Mouse (Mus musculus) thymus, adult 2 months (tissue): ENCODE measurements around the gene Ccdc12. TPM values are rescaled to one million over a fixed set of nuclear protein-coding genes. Genes with fewer than 3 reads are reported as not detected.

ENCODE experiments used
- DNase-seq: peaks from one replicate; pipeline ENCODE4 v3.0.0; 2021
- H3K27ac ChIP-seq: fragments of 200-500 bp; 2 replicates; pipeline ENCODE4 v1.5.1; 2012; ENCODE audit warnings: low read length, control low read depth; ENCODE audit not compliant: control insufficient read depth, insufficient read depth
- H3K27me3 ChIP-seq: fragments of 200-500 bp; 2 replicates; pipeline ENCODE4 v1.6.1; 2012; ENCODE audit warnings: mild to moderate bottlenecking, low read length, moderate library complexity, mixed read lengths; ENCODE audit not compliant: control insufficient read depth, insufficient read depth
- H3K36me3 ChIP-seq: fragments of 200-500 bp; 2 replicates; pipeline ENCODE4 v1.6.1; 2012; ENCODE audit warnings: mild to moderate bottlenecking, low read length, moderate library complexity; ENCODE audit not compliant: control insufficient read depth, insufficient read depth
- H3K4me1 ChIP-seq: fragments of 200-500 bp; replicated peaks from 2 replicates; pipeline ENCODE4 v1.6.1; 2012; ENCODE audit warnings: low read length; ENCODE audit not compliant: control insufficient read depth, insufficient read depth
- H3K4me3 ChIP-seq: fragments of 200-500 bp; 2 replicates; pipeline ENCODE4 v1.5.1; 2012; ENCODE audit warnings: mild to moderate bottlenecking, low read length, control low read depth, moderate library complexity; ENCODE audit not compliant: control insufficient read depth, insufficient read depth
- CTCF ChIP-seq: fragments of 200-500 bp; IDR thresholded peaks from 2 replicates; pipeline ENCODE4 v1.5.1; 2012; ENCODE audit warnings: mild to moderate bottlenecking, control low read depth, low read length, moderate library complexity, borderline replicate concordance; ENCODE audit not compliant: control insufficient read depth, poor library complexity, insufficient read depth; ENCODE audit errors: extremely low read depth
- POLR2A ChIP-seq: fragments of 200-500 bp; IDR thresholded peaks from 2 replicates; pipeline ENCODE4 v1.6.1; 2012; ENCODE audit warnings: mild to moderate bottlenecking, low read length, control low read depth, moderate library complexity; ENCODE audit not compliant: control insufficient read depth, poor library complexity, insufficient read depth; ENCODE audit errors: extremely low read depth
- WGBS: fragments of 180-500 bp; shearing (Covaris S2); methylation state at CpG from one replicate; pipeline ENCODE4 v1.1.7; 2018; 5-methylcytosine and 5-hydroxymethylcytosine counted together
- polyA plus RNA-seq: library from polyadenylated mRNA; depleted of rRNA; stranded (reverse); fragments of >200 nt; gene quantifications from 2 replicates; pipeline ENCODE4 v1.2.3, GENCODE M21; 2012

Ccdc12 gene
- polyA plus RNA-seq, 1 experiment: 152 TPM

DNA sequence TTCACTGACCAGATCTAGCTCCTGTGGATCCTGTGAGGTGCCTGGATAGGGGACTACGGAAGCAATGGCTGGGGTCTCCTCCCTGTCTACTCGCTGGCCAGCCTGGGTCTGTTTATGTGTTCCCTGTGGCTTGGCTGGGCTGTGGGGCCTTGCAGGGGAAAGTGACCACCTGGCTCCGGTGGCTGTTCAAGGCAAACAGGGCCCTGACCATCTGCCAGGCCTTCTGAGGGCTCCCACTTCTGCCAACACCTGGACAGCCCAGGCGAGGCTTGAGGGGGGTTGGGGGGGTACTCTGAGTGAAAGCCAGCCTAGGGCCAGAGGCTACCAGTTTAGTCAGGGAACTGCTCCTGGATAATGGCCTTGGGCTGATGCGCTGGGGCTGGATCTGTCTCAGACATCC lies 63.7 kb downstream of the Ccdc12 start:
- no peak for DNase-seq
- no peaks in the 10 kb centered on the region for H3K4me1 ChIP-seq
- TF ChIP-seq POLR2A: no peak
- TF ChIP-seq CTCF: no peak
- H3K27me3 ChIP-seq: no peaks in the 10 kb centered on the region
- 91% methylated on average over 5 of the region's 5 CpGs for WGBS
- H3K27ac ChIP-seq: no peak overlapping the region
- H3K4me3 ChIP-seq: no peak overlapping the region
- H3K36me3 ChIP-seq: 0 out of 2 replicates have a peak, but pooled peaks cover 4% of the 10 kb centered on the region

DNA sequence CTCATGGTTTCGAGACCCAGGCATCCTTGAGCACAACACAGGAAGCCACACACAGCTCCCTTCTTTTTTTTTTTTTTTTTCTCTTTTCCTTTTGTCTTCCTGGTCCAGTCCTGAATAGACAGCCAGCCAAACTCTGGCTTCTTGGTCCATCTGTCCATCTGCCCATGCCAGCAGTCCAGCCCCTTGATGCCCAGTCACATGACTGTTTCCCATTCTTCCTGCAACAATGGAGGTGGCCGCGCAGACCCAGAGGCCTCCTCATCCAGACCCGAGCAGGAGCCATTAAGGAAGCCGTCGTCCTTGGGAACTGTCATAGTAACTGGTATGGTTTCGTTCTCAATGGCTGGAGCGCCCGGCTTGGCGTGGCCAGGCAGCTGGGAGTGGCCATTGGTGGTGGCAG lies 65.8 kb downstream of the Ccdc12 start:
- TF ChIP-seq CTCF (no peak), POLR2A (no peak)
- H3K4me3 ChIP-seq: no peak overlapping the region
- 91% methylated on average over 10 of the region's 10 CpGs for WGBS

DNA sequence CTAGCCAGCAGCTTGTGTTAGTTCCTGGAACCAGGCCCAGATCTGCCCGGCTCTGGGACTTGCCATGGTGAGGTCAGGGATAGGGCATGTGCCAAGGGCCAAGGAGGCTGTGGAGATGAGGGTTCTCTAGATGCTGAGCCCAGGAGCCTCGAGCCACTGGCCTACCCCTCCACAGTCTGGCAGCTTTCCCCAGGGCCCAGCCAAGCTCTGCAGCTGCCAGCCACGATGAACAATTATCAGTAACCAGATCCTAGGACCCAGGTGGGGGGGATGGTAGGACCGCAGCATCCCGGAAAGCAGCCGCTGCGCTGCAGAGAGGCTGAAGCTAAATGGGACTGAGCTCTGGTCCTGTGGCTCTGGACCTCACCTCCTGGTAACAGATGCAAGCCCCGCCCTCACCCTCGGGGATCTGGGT lies 69.4 kb downstream of the Ccdc12 start:
- Histone ChIP-seq H3K36me3 (no peaks in the 10 kb centered on the region), H3K4me3 (no peak overlapping the region), H3K27me3 (no peaks in the 10 kb centered on the region; the same call in 1 of the 2 replicates), H3K4me1 (peaks cover 15% of the 10 kb centered on the region), H3K27ac (no peak overlapping the region)
- no peak for TF ChIP-seq POLR2A
- no peak for TF ChIP-seq CTCF
- no peak for DNase-seq
- 78% methylated on average over 9 of the region's 9 CpGs for WGBS

More for the DNA sequence above, 65.8 kb downstream of the Ccdc12 start:
- no peak overlapping the region for H3K27ac ChIP-seq
- no peak for DNase-seq
- no peaks in the 10 kb centered on the region for H3K36me3 ChIP-seq
- H3K27me3 ChIP-seq: no peaks in the 10 kb centered on the region
- peaks cover 9% of the 10 kb centered on the region for H3K4me1 ChIP-seq

DNA sequence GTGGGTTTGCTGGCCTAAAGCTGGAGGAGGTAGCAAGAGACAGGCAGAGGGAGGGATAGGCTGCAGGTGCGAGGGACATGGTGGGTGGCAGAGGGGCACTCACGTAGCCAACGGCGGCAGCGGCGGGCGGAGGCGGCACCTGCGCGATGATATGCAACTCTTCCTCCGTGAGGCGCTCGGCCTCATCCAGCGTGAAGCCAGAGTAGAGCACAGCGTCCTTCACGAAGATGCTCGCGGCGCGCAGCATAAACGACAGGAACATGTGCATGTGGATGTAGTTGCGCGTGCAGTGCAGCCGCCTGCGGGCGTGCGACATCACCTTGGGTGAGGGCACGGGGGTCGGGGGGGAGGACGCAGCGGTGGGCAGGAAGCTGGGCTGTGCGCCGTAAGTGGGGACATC lies 70.6 kb downstream of the Ccdc12 start:
- Histone ChIP-seq H3K36me3 (no peaks in the 10 kb centered on the region), H3K4me3 (peak overlapping the region; percentile 3; the same call in 1 of the 2 replicates), H3K4me1 (peaks cover 15% of the 10 kb centered on the region), H3K27me3 (no peaks in the 10 kb centered on the region; the same call in 1 of the 2 replicates), H3K27ac (no peak overlapping the region)
- WGBS: 3% methylated on average over 33 of the region's 33 CpGs
- TF ChIP-seq POLR2A (no peak), CTCF (no peak)
- peak; percentile 29 for DNase-seq

DNA sequence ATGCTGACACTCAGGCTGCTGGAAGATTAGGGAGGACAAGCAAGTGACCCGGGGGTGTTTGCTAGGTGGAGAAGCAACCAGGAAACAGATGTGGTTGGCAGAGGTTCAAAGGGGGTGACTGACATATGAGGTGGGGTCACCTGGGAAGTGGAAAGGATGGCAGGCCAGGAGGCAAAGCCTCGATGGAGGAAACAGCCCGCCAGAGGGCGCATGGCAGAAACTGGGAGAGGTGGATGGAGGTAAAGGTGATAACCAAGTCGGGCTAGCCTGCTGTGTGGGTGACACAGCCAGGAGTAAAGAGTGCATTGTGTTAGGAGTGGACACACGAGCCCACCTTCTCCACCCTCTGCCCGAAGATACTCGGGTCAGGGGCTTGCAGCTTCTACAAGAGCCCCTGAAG lies 73.5 kb downstream of the Ccdc12 start:
- DNase-seq: peak; percentile 74
- 24% methylated on average over 8 of the region's 8 CpGs for WGBS
- peaks cover 39% of the 10 kb centered on the region for H3K4me1 ChIP-seq

DNA sequence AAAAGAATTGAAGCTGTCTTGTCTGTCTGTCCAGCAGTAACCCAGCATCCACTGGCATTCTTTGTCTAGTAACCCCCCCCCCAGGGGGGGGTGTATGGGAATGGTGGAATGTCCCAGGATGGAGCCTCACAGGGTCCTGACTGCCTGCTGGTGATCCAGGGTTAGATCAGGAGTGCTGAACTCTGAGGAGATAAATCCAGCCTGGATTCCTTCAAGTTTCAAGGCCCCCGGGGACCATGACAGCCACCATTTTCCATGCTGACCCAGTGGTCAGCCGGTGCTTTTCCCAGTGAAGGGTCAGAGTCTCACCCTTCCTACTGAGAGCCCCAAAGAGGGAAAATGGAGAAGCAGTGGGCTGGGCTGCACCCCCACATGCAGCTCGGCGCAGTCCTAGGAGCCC lies 75.6 kb downstream of the Ccdc12 start:
- Histone ChIP-seq H3K4me1 (peaks cover 32% of the 10 kb centered on the region), H3K27ac (no peak overlapping the region), H3K36me3 (no peaks in the 10 kb centered on the region), H3K27me3 (no peaks in the 10 kb centered on the region; the same call in 1 of the 2 replicates), H3K4me3 (no peak overlapping the region)
- no peak for TF ChIP-seq CTCF
- TF ChIP-seq POLR2A: no peak
- 90% methylated on average over 4 of the region's 4 CpGs for WGBS
- no peak for DNase-seq

More for the DNA sequence above, 73.5 kb downstream of the Ccdc12 start:
- no peaks in the 10 kb centered on the region for H3K36me3 ChIP-seq
- no peak overlapping the region for H3K27ac ChIP-seq
- H3K27me3 ChIP-seq: no peaks in the 10 kb centered on the region; the same call in 1 of the 2 replicates
- no peak overlapping the region for H3K4me3 ChIP-seq
- TF ChIP-seq POLR2A (no peak), CTCF (peak; percentile 60; the same call in 1 of the 2 replicates)

DNA sequence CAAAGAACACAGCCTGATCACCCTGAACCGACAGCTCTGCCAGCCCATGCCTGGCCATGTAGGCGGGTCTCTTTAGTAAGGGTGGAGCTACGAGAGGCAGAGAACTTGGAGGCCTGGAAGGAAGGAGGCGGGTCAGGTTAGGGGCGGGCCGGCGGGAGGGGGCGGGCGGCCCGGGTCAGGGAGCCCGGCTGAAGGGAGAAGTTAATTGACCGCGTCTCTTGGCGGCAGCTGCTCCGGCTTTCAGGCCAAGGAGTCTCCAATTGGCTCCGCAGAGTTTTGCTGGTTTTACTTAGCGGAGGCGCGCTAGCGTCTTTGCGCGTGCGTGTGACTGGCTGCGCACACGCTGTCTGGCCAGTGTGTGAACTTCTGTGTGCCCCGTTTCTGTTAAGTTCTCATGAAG lies 76.3 kb downstream of the Ccdc12 start:
- no peaks in the 10 kb centered on the region for H3K27me3 ChIP-seq
- under 1% methylated on average over 25 of the region's 26 CpGs for WGBS
- H3K4me1 ChIP-seq: peaks cover 24% of the 10 kb centered on the region

DNA sequence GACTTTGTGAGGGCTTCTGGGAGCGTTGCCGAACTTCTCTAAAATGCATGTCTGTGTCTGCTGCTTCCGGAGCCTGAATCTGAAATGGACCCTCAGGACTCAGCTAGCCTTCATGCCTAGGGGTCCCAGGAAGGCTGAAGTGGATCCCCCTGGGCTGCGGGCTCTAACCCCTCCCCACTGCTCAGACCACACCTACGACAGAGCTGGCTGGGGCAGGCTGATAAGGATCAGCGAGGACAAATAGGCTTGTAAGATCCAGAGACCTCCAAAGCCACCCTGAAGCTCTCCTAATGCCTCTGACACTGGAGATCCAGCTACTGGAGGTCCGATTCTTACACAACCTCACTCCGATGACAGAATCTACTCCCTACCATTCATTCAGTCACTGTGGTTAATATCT lies 76.8 kb downstream of the Ccdc12 start:
- H3K36me3 ChIP-seq: no peaks in the 10 kb centered on the region
- DNase-seq: no peak
- 19% methylated on average over 8 of the region's 8 CpGs for WGBS
- H3K4me3 ChIP-seq: peak overlapping the region; percentile 41
- peaks cover 24% of the 10 kb centered on the region for H3K4me1 ChIP-seq
- TF ChIP-seq CTCF: no peak
- no peak for TF ChIP-seq POLR2A
- no peaks in the 10 kb centered on the region for H3K27me3 ChIP-seq
- H3K27ac ChIP-seq: no peak overlapping the region

More for the DNA sequence above, 76.3 kb downstream of the Ccdc12 start:
- TF ChIP-seq CTCF (no peak), POLR2A (no peak)
- H3K36me3 ChIP-seq: no peaks in the 10 kb centered on the region
- H3K27ac ChIP-seq: no peak overlapping the region
- DNase-seq: peak; percentile 49
- peak overlapping the region; percentile 41 for H3K4me3 ChIP-seq
